Mouse (Mus musculus) heart, embryonic 12.5 days (tissue): Measurements from ENCODE around the gene Mtnr1a. TPM values are rescaled to one million over a fixed set of nuclear protein-coding genes. Genes with fewer than 3 reads are reported as not detected.

Source experiments
- ATAC-seq: fragments of 200-750 bp; cut with Nextera tagmentation; 2 replicates; pipeline ENCODE4 v1.8.0; 2017; ENCODE audit warnings: moderate TSS enrichment, moderate library complexity; ENCODE audit not compliant: insufficient number of reproducible peaks, low FRiP score
- H3K27ac ChIP-seq: fragments of 300-500 bp; sonication (generic); 2 replicates; pipeline ENCODE4 v1.5.1; 2016; ENCODE audit warnings: mild to moderate bottlenecking, moderate library complexity; ENCODE audit not compliant: poor library complexity, severe bottlenecking
- H3K27me3 ChIP-seq: fragments of 300-500 bp; sonication (generic); replicated peaks from 2 replicates; pipeline ENCODE4 v1.6.1; 2016; ENCODE audit warnings: mild to moderate bottlenecking, moderate library complexity
- H3K36me3 ChIP-seq: fragments of 300-500 bp; sonication (generic); 2 replicates; pipeline ENCODE4 v1.6.1; 2016; ENCODE audit warnings: mild to moderate bottlenecking, moderate library complexity
- H3K4me1 ChIP-seq: fragments of 300-500 bp; sonication (generic); replicated peaks from 2 replicates; pipeline ENCODE4 v1.6.1; 2016; ENCODE audit warnings: mild to moderate bottlenecking
- H3K4me2 ChIP-seq: fragments of 300-500 bp; sonication (generic); 2 replicates; pipeline ENCODE4 v1.6.1; 2016; ENCODE audit warnings: mild to moderate bottlenecking, moderate library complexity
- H3K4me3 ChIP-seq: fragments of 300-500 bp; sonication (generic); 2 replicates; pipeline ENCODE4 v1.5.1; 2016; ENCODE audit warnings: mild to moderate bottlenecking
- H3K9ac ChIP-seq: fragments of 300-500 bp; sonication (generic); 2 replicates; pipeline ENCODE4 v1.6.1; 2016; ENCODE audit warnings: mild to moderate bottlenecking, moderate library complexity
- H3K9me3 ChIP-seq: fragments of 300-500 bp; sonication (generic); replicated peaks from 2 replicates; pipeline ENCODE4 v1.6.1; 2016; ENCODE audit warnings: mild to moderate bottlenecking, moderate library complexity
- WGBS: fragments of 180-500 bp; shearing (Covaris S2); methylation state at CpG from one replicate; pipeline ENCODE4 v1.1.7; 2016; 5-methylcytosine and 5-hydroxymethylcytosine counted together
- polyA plus RNA-seq: library from polyadenylated mRNA; unstranded; fragments of >200 nt; fragmentation: Nextera tagmentation; extraction: Ambion mirVana; gene quantifications from 2 replicates; pipeline ENCODE4 v1.2.1, GENCODE M21; 2016

Gene Mtnr1a
- polyA plus RNA-seq, 1 experiment from 2014 or later, result not detected

- Histone ChIP-seq H3K4me3 (peak overlapping the region; percentile 42), H3K4me2 (peak overlapping the region; percentile 69), H3K9me3 (no peaks in the 10 kb centered on the region), H3K27ac (no peak overlapping the region), H3K9ac (no peak overlapping the region), H3K27me3 (peaks cover 21% of the 10 kb centered on the region), H3K36me3 (no peaks in the 10 kb centered on the region), H3K4me1 (peaks cover 11% of the 10 kb centered on the region)
- WGBS, result 9% methylated on average over 16 of the region's 16 CpGs
- ATAC-seq, result peak; percentile 11; the same call in 1 of the 2 replicates
These were observed 41.3 kb downstream of the Mtnr1a start for GRCm38 (mm10) chr8:45110064-45110812.

GRCm38 (mm10) chr8:45110813-45111104, 41.8 kb downstream of the Mtnr1a start:
- 34% methylated on average over 5 of the region's 5 CpGs for WGBS
- Histone ChIP-seq H3K27ac (no peak overlapping the region), H3K4me3 (peak overlapping the region; percentile 42), H3K4me2 (peak overlapping the region; percentile 69), H3K36me3 (no peaks in the 10 kb centered on the region), H3K9ac (no peak overlapping the region), H3K4me1 (peaks cover 11% of the 10 kb centered on the region), H3K9me3 (no peaks in the 10 kb centered on the region), H3K27me3 (peaks cover 21% of the 10 kb centered on the region)
- ATAC-seq, result no peak; the same call in 1 of the 2 replicates

- Histone ChIP-seq H3K9me3 (no peaks in the 10 kb centered on the region), H3K36me3 (no peaks in the 10 kb centered on the region), H3K4me1 (peaks cover 11% of the 10 kb centered on the region), H3K27me3 (peaks cover 21% of the 10 kb centered on the region), H3K4me3 (no peak overlapping the region), H3K27ac (no peak overlapping the region), H3K4me2 (no peak overlapping the region), H3K9ac (no peak overlapping the region)
- WGBS, result 37% methylated on average over 5 of the region's 5 CpGs
- ATAC-seq, result no peak
These were observed 42.9 kb downstream of the Mtnr1a start for GRCm38 (mm10) chr8:45111820-45112219.

GRCm38 (mm10) chr8:45117588-45117987, 48.7 kb downstream of the Mtnr1a start:
- no peak for ATAC-seq
- no peak overlapping the region for H3K27ac ChIP-seq
- no peaks in the 10 kb centered on the region for H3K36me3 ChIP-seq
- 78% methylated on average over 3 of the region's 3 CpGs for WGBS
- H3K4me3 ChIP-seq, result no peak overlapping the region
- H3K4me2 ChIP-seq, result no peak overlapping the region
- H3K4me1 ChIP-seq, result no peaks in the 10 kb centered on the region
- H3K9me3 ChIP-seq, result no peaks in the 10 kb centered on the region
- no peak overlapping the region for H3K9ac ChIP-seq
- no peaks in the 10 kb centered on the region for H3K27me3 ChIP-seq

- no peak overlapping the region for H3K9ac ChIP-seq
- H3K4me2 ChIP-seq, result no peak overlapping the region
- 71% methylated on average over 5 of the region's 5 CpGs for WGBS
- H3K27ac ChIP-seq, result no peak overlapping the region
- no peaks in the 10 kb centered on the region for H3K4me1 ChIP-seq
- no peak overlapping the region for H3K4me3 ChIP-seq
- no peaks in the 10 kb centered on the region for H3K9me3 ChIP-seq
- H3K27me3 ChIP-seq, result no peaks in the 10 kb centered on the region
- ATAC-seq, result no peak
- H3K36me3 ChIP-seq, result no peaks in the 10 kb centered on the region
These were observed 56.7 kb downstream of the Mtnr1a start for GRCm38 (mm10) chr8:45125680-45126079.

Other genes with a start within 250 kb of the Mtnr1a start
- gene Fat1, start 133.7 kb upstream of the Mtnr1a start, polyA plus RNA-seq, result 21.3 and 24.9 TPM in 2 replicates
- gene F11, start 192.9 kb downstream of the Mtnr1a start, polyA plus RNA-seq, result not detected in 2 replicates
- gene Klkb1, start 225.7 kb downstream of the Mtnr1a start, polyA plus RNA-seq, result not detected in 2 replicates
- not detected in 2 replicates for gene Gm45753, start 239.3 kb downstream of the Mtnr1a start, polyA plus RNA-seq